Mouse (Mus musculus) gastrocnemius, adult 18-20 months (tissue): ENCODE measurements around the gene Gm12790. TPM values are rescaled to one million over a fixed set of nuclear protein-coding genes. Genes with fewer than 3 reads are reported as not detected.
A peak's percentile ranks its signal among the peaks of the same experiment; 100 is the strongest.
"Not testable (repeated sequence)": the region's sequence is repeated elsewhere in the genome, so short reads cannot be mapped to it uniquely, and the experiment has no call there.

Experiments
- DNase-seq: peaks from one replicate; pipeline ENCODE4 v3.0.0; 2021; ENCODE audit warnings: low spot score
- long read RNA-seq, 2 experiments: library from polyadenylated mRNA; stranded (forward); transcript quantifications; one replicate each; pipeline ENCODE4 v2.0.0; 2021
- total RNA-seq, 2 experiments: library from RNA; stranded (reverse); gene quantifications; 2 replicates each; pipeline ENCODE4 v1.2.3; 2021

Gm12790 gene
- total RNA-seq, result not detected
- long read RNA-seq, experiment 1, result 0 reads
- long read RNA-seq, experiment 2, result 0 reads

- DNase-seq, result not testable (repeated sequence)
Measured at GRCm38 (mm10) chr4:101980949-101981348, at the start of gene Gm12790. TSS of gene Gm12790 (minus strand) at chr4:101981049.

DNA sequence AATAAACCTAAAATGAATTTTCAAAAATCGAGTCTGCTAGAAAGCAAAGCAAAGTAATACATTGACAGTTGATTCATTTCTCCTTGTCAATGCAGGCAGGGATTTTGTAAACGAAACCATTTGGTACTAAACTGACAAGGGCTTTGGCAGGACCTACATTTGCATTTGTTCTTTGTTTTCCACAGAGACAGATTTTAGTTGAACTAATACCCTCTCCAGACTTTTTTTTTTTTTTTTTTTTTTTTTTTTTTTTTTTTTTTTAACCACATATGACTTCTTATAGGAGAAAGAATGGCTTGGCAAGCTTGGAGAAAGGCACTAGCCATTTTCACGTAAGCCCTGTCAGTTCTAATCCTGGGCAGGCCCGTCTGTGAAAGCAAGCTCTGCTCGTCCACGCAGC lies 45.8 kb upstream of the Gm12790 start:
- DNase-seq, result no peak

GRCm38 (mm10) chr4:101998267-101998922 lies 17.5 kb upstream of the Gm12790 start:
- DNase-seq, result peak; percentile 47

DNA sequence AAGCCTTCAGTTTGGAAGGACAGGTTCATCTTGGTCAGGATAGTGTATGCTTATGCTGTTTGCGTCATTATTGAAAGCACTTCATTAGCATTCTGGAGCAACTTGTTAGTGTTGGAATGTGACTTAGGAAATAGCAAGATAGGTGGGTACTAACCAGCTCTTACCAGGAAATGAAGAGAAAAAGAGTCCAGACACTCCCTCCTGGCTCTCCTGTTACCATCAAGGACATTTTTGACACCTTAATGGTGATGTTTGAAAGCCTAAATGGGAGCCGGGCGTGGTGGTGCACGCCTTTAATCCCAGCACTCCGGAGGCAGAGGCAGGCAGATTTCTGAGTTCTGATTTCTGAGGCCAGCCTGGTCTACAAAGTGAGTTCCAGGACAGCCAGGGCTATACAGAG lies 16.6 kb upstream of the Gm12790 start:
- DNase-seq, result no peak

DNA sequence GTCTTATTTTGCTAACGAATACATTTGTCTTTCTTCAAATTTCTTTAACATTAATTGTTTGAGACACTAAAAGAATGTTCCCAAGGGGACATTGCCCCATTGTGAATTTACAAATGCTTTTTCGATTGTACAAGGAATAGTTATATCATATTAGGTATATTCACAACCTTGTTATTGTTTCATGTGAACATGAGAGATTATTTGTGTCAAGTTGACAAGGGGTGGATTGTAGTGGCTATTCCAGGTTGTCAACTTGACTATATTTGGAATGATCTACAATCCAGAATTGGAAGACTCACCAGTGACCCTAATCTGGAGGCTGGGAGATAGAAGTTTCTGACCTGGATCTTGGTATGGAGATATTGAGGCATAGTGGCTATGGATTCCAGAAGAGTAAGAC lies 5.5 kb upstream of the Gm12790 start, which contains the start of gene Gm12789:
Gene Gm12789 (plus strand): TSS at position 301 of the 400 bp plus-strand sequence.
- DNase-seq, result not testable (repeated sequence)

DNA sequence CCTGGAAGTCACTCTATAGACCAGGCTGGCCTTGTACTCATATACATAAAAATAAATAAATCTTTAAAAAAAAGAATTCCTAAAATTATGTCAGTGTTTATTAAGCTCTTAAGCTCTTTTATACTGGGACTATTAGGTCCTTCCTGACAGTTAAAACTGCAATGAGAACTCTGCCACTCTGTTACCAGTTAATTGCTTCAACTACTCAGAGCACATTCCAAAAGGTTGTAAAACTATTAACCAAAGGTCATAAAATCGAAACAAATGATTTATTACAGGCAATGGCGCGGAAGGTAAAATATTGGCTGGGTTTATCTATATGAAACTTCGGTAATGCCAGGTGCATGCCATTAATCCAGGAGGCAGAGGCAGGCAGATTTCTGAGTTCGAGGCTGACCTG lies 4.8 kb upstream of the Gm12790 start:
- DNase-seq, result no peak

- DNase-seq, result not testable (repeated sequence)
Measured at GRCm38 (mm10) chr4:101940107-101940506, 40.7 kb downstream of the Gm12790 start, which contains the start of gene Gm12794. TSS of gene Gm12794 (plus strand) at chr4:101940407.

Other genes with a start within 250 kb of the Gm12790 start
- gene B020004J07Rik, start 137.0 kb downstream of the Gm12790 start, total RNA-seq, result not detected
- gene C130073F10Rik, start 87.3 kb downstream of the Gm12790 start, total RNA-seq, result not detected
- gene Gm12800, start 71.9 kb downstream of the Gm12790 start, total RNA-seq, result not detected
- not detected for gene Gm12794, start 40.6 kb downstream of the Gm12790 start, total RNA-seq
- gene Gm12789, start 5.6 kb upstream of the Gm12790 start, total RNA-seq, result not detected
- gene Pde4b, start 106.5 kb upstream of the Gm12790 start, total RNA-seq, result 100 to 1,000 TPM in 1 of 2 experiments, 10 to 100 TPM in 1; 74.5 to 102 TPM